Mouse (Mus musculus): Measurements from ENCODE around the gene AC161166.1. TPM values are rescaled to one million over a fixed set of nuclear protein-coding genes. Genes with fewer than 3 reads are reported as not detected.

AC161166.1 gene
- total and polyA plus RNA-seq, 3 experiments = 0.08 TPM; not detected in 2

GRCm38 (mm10) chr7:24506838-24507725 is 5.2 kb downstream of the AC161166.1 start, which contains the start of gene Zfp428 (continued):
- no peak; the same call in none of the 2 replicates for TF ChIP-seq ELF1 (IDR thresholded peaks at IDR 0.05; ENCODE audit: low read depth, low read length)

GRCm38 (mm10) chr7:24506476-24506837 is 5.8 kb downstream of the AC161166.1 start:
- Histone ChIP-seq H3K4me2 (ENCODE audit: insufficient read depth, low read depth, poor library complexity, severe bottlenecking) (peak overlapping the region; percentile 70), H3K4me1 (ENCODE audit: control insufficient read depth in 1 of 2, insufficient read depth in 2 of 2) (peaks cover 0 to 25% of the 10 kb centered on the region in 2 experiments; a peak in 2 of 4 replicates), H3K27me3 (replicated peaks) (peaks cover 2% of the 10 kb centered on the region), H3K9ac (ENCODE audit: insufficient read depth, low read depth) (peak overlapping the region; percentile 66), H3K36me3 (replicated peaks in 1 of 2; ENCODE audit: control insufficient read depth in 1 of 2, insufficient read depth in 1 of 2, low read length in 1 of 2) (peaks cover 0 to 10% of the 10 kb centered on the region in 2 experiments), H3K4me3 (replicated peaks in 1 of 3; ENCODE audit: low read depth in 2 of 3, low read length in 2 of 3, poor library complexity in 1 of 3) (peak overlapping the region; percentile 75 to 88 (median 76)), H3K9me3 (replicated peaks; ENCODE audit: low read length) (no peaks in the 10 kb centered on the region), H3K79me2 (replicated peaks; ENCODE audit: control insufficient read depth, extremely low read depth, insufficient read depth, poor library complexity, severe bottlenecking) (0 out of 2 replicates have a peak, but pooled peaks cover 2% of the 10 kb centered on the region), H3K27ac (ENCODE audit: insufficient read depth, low read depth) (peak overlapping the region; percentile 10; the same call in 1 of the 2 replicates)
- dilution Hi-C loops (cut with MboI; ENCODE audit: extremely low pct_ligation_motif_present, extremely low pct_unique_long_range_greater_than_20kb, low sequenced_read_pairs) = no loop called here
- no peak for DNase-seq (ENCODE audit: extremely low read depth)
- TF ChIP-seq MAZ (IDR thresholded peaks at IDR 0.05; ENCODE audit: low read depth, low read length) = no peak
- TF ChIP-seq TBP (conservative IDR thresholded peaks at IDR 0.05; ENCODE audit: low read depth, low read length) = no peak
- no peak for TF ChIP-seq KAT2A (IDR thresholded peaks at IDR 0.05; ENCODE audit: insufficient replicate concordance, low read length)
- no peak for TF ChIP-seq TCF12 (IDR thresholded peaks at IDR 0.05; ENCODE audit: low read depth, low read length)
- no peak for TF ChIP-seq JUN (IDR thresholded peaks at IDR 0.05; ENCODE audit: insufficient read depth, low read depth, low read length)
- TF ChIP-seq SMC3 (IDR thresholded peaks at IDR 0.05; ENCODE audit: low read depth, low read length) = no peak
- no peak for TF ChIP-seq JUND (conservative IDR thresholded peaks at IDR 0.05; ENCODE audit: low read depth, low read length)
- in situ Hi-C loops (cut with MboI; ENCODE audit: low pct_ligation_motif_present, low pct_unique_long_range_greater_than_20kb, low sequenced_read_pairs) = no loop called here

DNA sequence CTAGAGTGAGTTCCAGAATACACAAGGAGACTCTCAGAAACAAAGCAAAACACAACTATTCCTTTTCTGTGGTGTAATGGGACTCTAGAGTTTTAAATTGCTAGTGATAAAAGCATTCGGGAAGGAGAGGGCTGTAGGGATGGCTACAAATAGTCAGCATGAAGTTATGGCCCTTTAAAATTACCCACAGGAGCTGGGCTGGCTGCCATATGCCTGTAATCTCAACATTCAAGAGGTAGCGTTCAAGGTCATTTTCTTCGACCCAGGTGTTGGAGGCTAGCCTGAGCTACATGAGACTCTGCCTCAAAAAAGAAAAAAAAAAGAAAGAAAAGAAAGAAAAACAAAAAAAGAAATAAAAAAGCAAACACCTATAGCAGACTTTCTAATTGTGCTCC is 6.2 kb downstream of the AC161166.1 start:
- H3K4me1 ChIP-seq (ENCODE audit: control insufficient read depth in 1 of 2, insufficient read depth in 2 of 2) = peaks cover 0 to 25% of the 10 kb centered on the region in 2 experiments; a peak in 2 of 4 replicates
- dilution Hi-C loops (cut with MboI; ENCODE audit: extremely low pct_ligation_motif_present, extremely low pct_unique_long_range_greater_than_20kb, low sequenced_read_pairs) = no loop called here
- DNase-seq (ENCODE audit: extremely low read depth) = no peak
- H3K9me3 ChIP-seq (replicated peaks; ENCODE audit: low read length) = no peaks in the 10 kb centered on the region
- H3K27me3 ChIP-seq (replicated peaks) = peaks cover 2% of the 10 kb centered on the region
- in situ Hi-C loops (cut with MboI; ENCODE audit: low pct_ligation_motif_present, low pct_unique_long_range_greater_than_20kb, low sequenced_read_pairs) = no loop called here
- H3K4me3 ChIP-seq (replicated peaks in 1 of 3; ENCODE audit: low read depth in 2 of 3, low read length in 2 of 3, poor library complexity in 1 of 3) = peak overlapping the region in 1 of 3 experiments; percentile 88
- H3K36me3 ChIP-seq (replicated peaks in 1 of 2; ENCODE audit: control insufficient read depth in 1 of 2, insufficient read depth in 1 of 2, low read length in 1 of 2) = peaks cover 0 to 9% of the 10 kb centered on the region in 2 experiments
- H3K4me2 ChIP-seq (ENCODE audit: insufficient read depth, low read depth, poor library complexity, severe bottlenecking) = peak overlapping the region; percentile 70
- H3K27ac ChIP-seq (ENCODE audit: insufficient read depth, low read depth) = no peak overlapping the region
- TF ChIP-seq USF2 (conservative IDR thresholded peaks at IDR 0.05; ENCODE audit: low read depth, low read length) (no peak), JUND (conservative IDR thresholded peaks at IDR 0.05; ENCODE audit: low read depth, low read length) (no peak), EP300 (IDR thresholded peaks at IDR 0.05; ENCODE audit: low read length) (no peak), BHLHE40 (IDR thresholded peaks at IDR 0.05; ENCODE audit: low read depth, low read length) (no peak), PAX5 (IDR thresholded peaks at IDR 0.05; ENCODE audit: low read length) (no peak), SIN3A (IDR thresholded peaks at IDR 0.05; ENCODE audit: low read length) (no peak), CHD2 (IDR thresholded peaks at IDR 0.05; ENCODE audit: low read length) (no peak), HCFC1 (IDR thresholded peaks at IDR 0.05; ENCODE audit: low read depth, low read length) (no peak), CHD1 (IDR thresholded peaks at IDR 0.05; ENCODE audit: low read depth, low read length) (no peak), TCF12 (IDR thresholded peaks at IDR 0.05; ENCODE audit: low read depth, low read length) (no peak), ZNF384 (IDR thresholded peaks at IDR 0.05; ENCODE audit: low read depth, low read length) (no peak), SMC3 (IDR thresholded peaks at IDR 0.05; ENCODE audit: low read depth, low read length) (no peak)
- peak overlapping the region; percentile 66; the same call in 1 of the 2 replicates for H3K9ac ChIP-seq (ENCODE audit: insufficient read depth, low read depth)
- H3K79me2 ChIP-seq (replicated peaks; ENCODE audit: control insufficient read depth, extremely low read depth, insufficient read depth, poor library complexity, severe bottlenecking) = 0 out of 2 replicates have a peak, but pooled peaks cover 2% of the 10 kb centered on the region
